Mouse (Mus musculus) MN1 (cell line): ENCODE results near the gene Sipa1l1.

Source experiments
- DNase-seq: peaks from one replicate; pipeline ENCODE4 v3.0.0-alpha.2; 2016; ENCODE audit warnings: low spot score

Gene Sipa1l1

DNA sequence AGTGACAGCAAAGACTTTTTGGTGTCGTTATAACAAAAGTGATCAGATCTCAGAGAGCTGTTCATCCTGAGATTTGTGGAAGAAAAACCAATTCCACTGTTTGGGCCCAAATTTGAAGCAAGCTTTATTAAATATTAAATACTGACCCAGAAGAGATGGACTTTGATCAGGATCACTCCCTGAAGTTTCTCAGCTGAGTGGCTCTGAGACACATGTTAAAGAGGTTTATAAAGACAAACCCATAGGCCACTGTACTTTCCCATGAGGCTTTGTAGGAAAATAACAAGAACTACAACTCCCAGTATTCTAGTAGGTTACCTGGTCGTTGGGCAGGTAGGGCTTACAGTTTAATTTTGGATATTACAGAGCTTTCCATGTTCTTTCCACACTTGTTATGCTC is 127.2 kb downstream of the Sipa1l1 start:
- no peak for DNase-seq

- no peak for DNase-seq
These were observed 128.1 kb downstream of the Sipa1l1 start for GRCm38 (mm10) chr12:82297196-82297595.

DNA sequence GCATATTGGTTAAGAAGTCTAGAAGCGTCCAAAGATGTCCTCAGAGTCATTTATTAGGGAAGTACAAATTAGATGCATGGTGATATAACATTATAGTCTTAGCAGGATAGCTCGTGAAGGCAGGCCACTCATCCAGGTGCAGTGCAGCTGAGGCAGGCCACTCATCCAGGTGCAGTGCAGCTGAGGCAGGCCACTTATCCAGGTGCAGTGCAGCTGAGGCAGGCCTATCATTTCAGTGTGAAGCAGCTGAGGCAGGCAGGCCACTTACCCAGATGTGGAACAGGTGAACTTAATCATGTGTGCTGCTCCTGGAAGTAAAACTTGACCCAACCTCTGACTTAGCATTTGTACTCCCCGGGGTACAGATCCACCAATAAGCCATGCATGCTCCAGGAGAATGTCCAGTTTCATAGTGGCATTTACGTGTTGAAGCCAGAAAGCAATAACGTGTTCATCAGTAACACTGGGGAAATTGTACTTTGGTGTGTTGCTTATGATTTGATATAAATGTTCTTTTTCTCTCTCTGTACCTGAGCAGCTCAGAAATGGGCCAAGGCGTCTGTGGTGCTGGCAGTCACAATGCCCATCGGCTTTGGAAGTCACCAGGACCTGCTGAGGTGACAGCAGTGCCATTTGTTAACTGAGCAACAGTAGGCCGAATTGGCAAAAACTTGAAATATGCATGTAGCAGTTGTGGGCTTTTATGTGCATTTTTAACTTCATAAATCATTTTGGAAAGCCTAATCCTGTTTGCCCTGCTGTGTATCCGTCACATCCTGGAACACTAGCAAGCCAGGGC is 129.7 kb downstream of the Sipa1l1 start:
- DNase-seq = no peak

- no peak for DNase-seq
These were observed 135.0 kb downstream of the Sipa1l1 start for GRCm38 (mm10) chr12:82304140-82304539.

- DNase-seq = no peak
These were observed 136.9 kb downstream of the Sipa1l1 start for GRCm38 (mm10) chr12:82306035-82306434.

GRCm38 (mm10) chr12:82311593-82311992 is 142.5 kb downstream of the Sipa1l1 start:
- no peak for DNase-seq

DNA sequence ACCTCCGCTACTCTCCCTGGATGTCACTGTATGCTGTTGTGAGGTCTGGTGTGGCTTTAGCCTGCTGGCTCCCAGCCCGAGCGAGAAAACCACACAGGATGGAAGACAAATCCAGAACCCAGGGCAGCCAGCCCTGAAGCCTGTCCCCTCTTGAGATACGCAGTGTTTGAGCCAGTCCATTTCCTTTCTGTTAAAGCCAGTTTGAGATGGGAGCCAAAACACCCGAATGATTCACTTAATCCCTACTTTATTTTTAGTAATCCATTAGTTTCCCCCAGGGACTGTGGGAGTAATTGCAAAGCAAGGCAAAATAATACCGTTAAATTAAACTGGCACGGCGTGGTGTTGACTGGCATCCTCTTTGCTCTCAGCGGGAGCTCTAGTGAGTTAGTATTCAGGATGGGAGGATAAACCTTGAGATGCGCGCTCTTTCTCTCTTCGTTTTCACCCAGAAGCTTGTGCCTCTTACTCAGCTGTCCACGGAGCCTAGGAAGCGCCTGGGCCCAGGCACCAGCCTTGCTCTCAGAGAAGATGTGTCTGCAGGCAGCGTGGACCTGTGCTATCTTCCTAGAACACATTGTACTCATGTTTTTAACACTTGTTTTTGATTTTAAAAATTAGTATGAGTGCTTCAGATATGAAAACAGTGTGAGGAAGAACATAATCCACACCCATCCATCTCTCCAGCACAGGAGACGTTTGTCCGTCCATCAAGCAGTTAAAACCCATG is 143.1 kb downstream of the Sipa1l1 start:
- peak; percentile 81 for DNase-seq

GRCm38 (mm10) chr12:82313091-82313490 is 144.0 kb downstream of the Sipa1l1 start:
- no peak for DNase-seq

DNA sequence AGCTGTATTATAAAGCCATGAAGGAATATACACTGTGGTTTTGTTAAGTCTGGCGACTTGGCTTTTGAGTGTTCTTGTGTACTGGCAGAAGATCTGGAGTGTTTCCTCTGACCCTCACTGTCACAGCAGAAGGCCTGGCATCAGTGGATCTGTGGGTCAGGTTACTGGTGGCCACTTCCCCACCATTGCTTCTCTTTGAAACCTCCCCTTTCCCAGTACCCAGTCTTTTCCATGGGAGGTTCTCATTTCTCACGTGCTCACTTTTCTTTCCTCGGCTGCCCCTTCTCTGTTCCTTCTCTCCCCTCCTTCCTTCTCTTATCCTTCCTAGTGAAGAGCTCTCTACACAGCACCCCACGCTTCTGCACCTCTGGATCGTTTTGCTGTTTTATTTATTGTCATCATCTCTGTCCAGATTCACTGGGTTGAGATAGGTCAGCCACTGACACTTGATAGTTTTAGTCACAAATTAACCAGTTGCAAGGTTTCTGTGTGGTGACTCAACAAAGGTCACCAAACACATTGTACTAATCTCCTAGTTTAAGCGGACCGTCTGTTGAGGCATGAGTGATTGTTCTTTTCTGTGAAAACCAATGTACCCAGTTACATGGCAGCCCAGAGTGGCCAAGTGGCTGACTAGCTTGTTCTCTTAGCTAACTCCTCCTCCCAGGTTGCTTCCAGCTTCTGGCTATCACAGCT is 150.5 kb downstream of the Sipa1l1 start:
- DNase-seq = no peak

- no peak for DNase-seq
These were observed 151.1 kb downstream of the Sipa1l1 start for GRCm38 (mm10) chr12:82320204-82320603.

GRCm38 (mm10) chr12:82321397-82321796 is 152.3 kb downstream of the Sipa1l1 start:
- no peak for DNase-seq

DNA sequence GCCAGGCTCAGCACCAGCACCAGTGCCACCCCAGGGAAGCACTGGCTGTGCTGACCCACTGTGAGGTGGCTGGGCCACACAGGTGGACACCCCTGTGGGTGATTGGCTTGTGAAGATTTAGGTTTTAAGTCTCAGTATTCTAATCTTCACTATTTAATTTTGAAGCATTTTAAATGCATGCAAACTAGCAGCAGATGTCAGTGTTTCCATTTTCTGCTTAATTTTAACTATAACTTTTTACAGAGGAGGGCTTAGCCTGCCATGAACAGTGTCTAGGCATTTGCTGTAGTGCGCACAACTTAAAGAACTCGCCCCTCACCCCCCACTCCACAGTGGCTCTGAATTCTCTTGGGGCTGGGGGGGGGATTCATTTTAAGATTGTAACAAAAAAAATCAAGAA is 152.7 kb downstream of the Sipa1l1 start:
- no peak for DNase-seq

- no peak for DNase-seq
These were observed 153.8 kb downstream of the Sipa1l1 start for GRCm38 (mm10) chr12:82322759-82323451.

DNA sequence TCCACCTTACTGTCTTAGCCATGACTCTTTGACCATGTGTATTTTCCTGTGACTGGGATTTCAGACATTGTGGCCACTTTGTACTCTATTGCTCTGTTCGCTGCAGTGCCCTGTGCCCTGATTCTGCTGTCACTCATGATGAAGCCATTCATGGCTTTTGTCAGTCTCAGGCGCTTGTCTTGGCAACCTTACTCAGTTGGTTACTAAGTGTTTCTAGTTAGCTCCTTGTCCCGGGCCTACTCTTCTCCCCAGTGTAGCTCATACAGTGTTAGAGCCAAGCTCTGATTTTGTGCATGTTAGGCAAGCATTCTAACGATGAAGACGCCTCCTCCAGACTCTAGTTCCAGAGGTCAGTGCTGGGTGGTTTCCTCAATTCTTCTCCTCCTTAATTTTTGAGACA is 155.5 kb downstream of the Sipa1l1 start:
- no peak for DNase-seq

- no peak for DNase-seq
These were observed 156.4 kb downstream of the Sipa1l1 start for GRCm38 (mm10) chr12:82325502-82325901.

- no peak for DNase-seq
These were observed 157.3 kb downstream of the Sipa1l1 start for GRCm38 (mm10) chr12:82326438-82326837.

DNA sequence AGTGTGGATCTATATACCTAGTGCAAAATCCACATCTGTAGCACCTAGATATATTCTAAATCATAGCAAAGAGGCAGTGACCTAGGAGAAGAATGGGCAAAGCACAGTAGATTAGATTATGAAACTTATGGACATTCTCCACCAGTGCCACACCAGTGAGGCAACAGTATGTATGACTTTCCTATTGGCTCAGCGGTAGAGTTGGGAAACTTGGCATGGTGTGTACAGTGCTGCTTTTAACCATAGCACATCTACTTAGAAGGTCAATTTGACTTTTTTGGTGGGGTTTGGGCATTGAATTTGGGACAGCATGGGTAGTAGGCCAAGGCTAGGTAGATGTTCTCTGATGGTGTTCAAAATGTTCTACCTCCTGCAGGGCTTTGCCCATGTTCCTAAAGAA is 159.0 kb downstream of the Sipa1l1 start:
- no peak for DNase-seq

DNA sequence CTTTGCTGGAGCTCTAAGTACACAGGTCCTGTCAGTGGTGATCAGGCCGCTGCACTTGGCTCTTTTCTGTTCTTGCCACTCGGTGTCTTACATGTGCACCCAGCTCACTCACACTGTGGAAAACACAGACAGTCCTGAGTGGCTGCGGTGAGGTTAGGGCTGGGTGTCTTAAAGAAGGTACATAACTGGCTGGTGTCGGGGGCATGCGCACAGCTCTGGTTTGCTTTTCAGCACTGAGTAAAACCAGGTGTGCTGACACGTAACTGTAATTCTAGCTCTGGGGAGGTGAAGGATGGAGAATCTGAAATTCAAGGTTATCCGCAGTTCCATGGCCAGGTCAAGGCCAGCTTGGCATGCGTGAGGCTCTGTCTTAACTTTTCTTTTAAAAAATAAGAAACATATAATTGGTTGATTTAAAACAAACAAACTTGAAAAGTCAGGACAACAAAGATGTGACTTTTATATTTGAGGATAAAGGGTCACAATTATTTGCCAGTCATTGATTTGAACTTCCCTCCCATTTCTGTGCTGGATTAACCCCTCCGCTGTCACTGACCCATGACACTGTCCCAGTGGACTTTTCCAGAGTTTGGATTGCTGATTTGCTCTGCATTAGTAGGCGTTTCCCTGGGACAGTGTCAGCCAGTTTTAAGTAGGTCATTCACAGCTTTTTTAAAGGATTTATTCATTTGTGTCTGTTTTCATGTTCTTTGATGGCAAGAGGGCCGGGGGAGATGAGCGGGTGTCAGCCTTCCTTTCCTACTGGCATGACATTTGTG is 163.9 kb downstream of the Sipa1l1 start:
- DNase-seq = no peak

- no peak for DNase-seq
These were observed 164.9 kb downstream of the Sipa1l1 start for GRCm38 (mm10) chr12:82333999-82334398.

GRCm38 (mm10) chr12:82334550-82334949 is 165.4 kb downstream of the Sipa1l1 start:
- no peak for DNase-seq

DNA sequence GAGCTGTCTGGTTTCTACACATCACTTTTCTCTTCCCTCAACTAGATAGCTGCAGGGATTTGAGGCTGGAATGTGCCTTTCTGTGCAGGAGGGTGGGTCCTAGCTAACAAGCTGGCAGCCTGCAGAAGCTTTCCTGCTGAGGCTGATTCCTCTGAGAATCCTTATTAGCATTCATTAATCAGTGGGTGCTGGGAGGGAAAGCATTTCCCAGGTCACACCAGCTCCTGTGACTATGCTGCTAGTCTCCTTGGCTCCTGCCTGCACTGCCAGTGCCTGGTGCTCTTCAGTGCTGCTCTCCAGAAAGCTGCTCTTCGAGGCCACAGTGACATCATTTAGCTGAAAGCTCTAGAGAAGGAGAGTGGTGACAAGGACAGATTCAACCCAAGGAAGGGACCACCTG is 166.0 kb downstream of the Sipa1l1 start:
- peak; percentile 51 for DNase-seq
